Mouse (Mus musculus): ENCODE results near the gene Dedd2. TPM values are rescaled to one million over a fixed set of nuclear protein-coding genes. Genes with fewer than 3 reads are reported as not detected.

Dedd2 gene
- total RNA-seq, 4 experiments from 2014 or later = 22.0 to 28.9 (median 26.5) TPM

GRCm38 (mm10) chr7:25219416-25219750 is 1.0 kb downstream of the Dedd2 start:
- DNase-seq (ENCODE audit: low spot score in 2 of 2) = peak in 1 of 2 experiments; percentile 49

- no peak for DNase-seq (ENCODE audit: low spot score in 2 of 2)
Observed at GRCm38 (mm10) chr7:25218705-25219415, 1.6 kb downstream of the Dedd2 start.

- no peak for DNase-seq (ENCODE audit: low spot score in 2 of 2)
Observed at GRCm38 (mm10) chr7:25217653-25218395, 2.6 kb downstream of the Dedd2 start.

GRCm38 (mm10) chr7:25214172-25214571 is 6.2 kb downstream of the Dedd2 start:
- no peak for DNase-seq (ENCODE audit: low spot score in 2 of 2)

GRCm38 (mm10) chr7:25213099-25213498 is 7.3 kb downstream of the Dedd2 start:
- no peak for DNase-seq (ENCODE audit: low spot score in 2 of 2)

GRCm38 (mm10) chr7:25210482-25210881 is 9.9 kb downstream of the Dedd2 start:
- no peak for DNase-seq (ENCODE audit: low spot score in 2 of 2)

- no peak for DNase-seq (ENCODE audit: low spot score in 2 of 2)
Observed at GRCm38 (mm10) chr7:25209161-25209622, 11.2 kb downstream of the Dedd2 start.

- no peak for DNase-seq (ENCODE audit: low spot score in 2 of 2)
Observed at GRCm38 (mm10) chr7:25206094-25206830, 14.2 kb downstream of the Dedd2 start.

- DNase-seq (ENCODE audit: low spot score in 2 of 2) = no peak
Observed at GRCm38 (mm10) chr7:25205355-25206093, 14.9 kb downstream of the Dedd2 start.

- no peak for DNase-seq (ENCODE audit: low spot score in 2 of 2)
Observed at GRCm38 (mm10) chr7:25203624-25204023, 16.8 kb downstream of the Dedd2 start.

- no peak for DNase-seq (ENCODE audit: low spot score in 2 of 2)
Observed at GRCm38 (mm10) chr7:25197384-25198018, 22.9 kb downstream of the Dedd2 start.

GRCm38 (mm10) chr7:25196107-25196506 is 24.3 kb downstream of the Dedd2 start:
- DNase-seq (ENCODE audit: low spot score in 2 of 2) = no peak

- DNase-seq (ENCODE audit: low spot score in 2 of 2) = no peak
Observed at GRCm38 (mm10) chr7:25195148-25195547, 25.3 kb downstream of the Dedd2 start.

GRCm38 (mm10) chr7:25192110-25192509 is 28.3 kb downstream of the Dedd2 start:
- DNase-seq (ENCODE audit: low spot score in 2 of 2) = no peak

GRCm38 (mm10) chr7:25190806-25191205 is 29.6 kb downstream of the Dedd2 start:
- DNase-seq (ENCODE audit: low spot score in 2 of 2) = no peak

GRCm38 (mm10) chr7:25187662-25188650 is 32.5 kb downstream of the Dedd2 start:
- DNase-seq (ENCODE audit: low spot score in 2 of 2) = peak; percentile 76 to 88

GRCm38 (mm10) chr7:25184091-25184490 is 36.3 kb downstream of the Dedd2 start:
- DNase-seq (ENCODE audit: low spot score in 2 of 2) = no peak

GRCm38 (mm10) chr7:25181814-25182213 is 38.6 kb downstream of the Dedd2 start:
- no peak for DNase-seq (ENCODE audit: low spot score in 2 of 2)

GRCm38 (mm10) chr7:25181331-25181790 is 39.1 kb downstream of the Dedd2 start:
- no peak for DNase-seq (ENCODE audit: low spot score in 2 of 2)

GRCm38 (mm10) chr7:25180512-25180911 is 39.9 kb downstream of the Dedd2 start:
- DNase-seq (ENCODE audit: low spot score in 2 of 2) = no peak

All from layer of hippocampus, adult 8-10 months (tissue).